Mouse (Mus musculus) kidney, postnatal 25 days (tissue): Measurements from ENCODE around the gene Psmc6.

Source experiments
- DNase-seq, 2 experiments: peaks; one replicate each; pipeline ENCODE4 v3.0.0; 2021; ENCODE audit warnings: mixed read lengths in 2 of 2

The Psmc6 gene

DNA sequence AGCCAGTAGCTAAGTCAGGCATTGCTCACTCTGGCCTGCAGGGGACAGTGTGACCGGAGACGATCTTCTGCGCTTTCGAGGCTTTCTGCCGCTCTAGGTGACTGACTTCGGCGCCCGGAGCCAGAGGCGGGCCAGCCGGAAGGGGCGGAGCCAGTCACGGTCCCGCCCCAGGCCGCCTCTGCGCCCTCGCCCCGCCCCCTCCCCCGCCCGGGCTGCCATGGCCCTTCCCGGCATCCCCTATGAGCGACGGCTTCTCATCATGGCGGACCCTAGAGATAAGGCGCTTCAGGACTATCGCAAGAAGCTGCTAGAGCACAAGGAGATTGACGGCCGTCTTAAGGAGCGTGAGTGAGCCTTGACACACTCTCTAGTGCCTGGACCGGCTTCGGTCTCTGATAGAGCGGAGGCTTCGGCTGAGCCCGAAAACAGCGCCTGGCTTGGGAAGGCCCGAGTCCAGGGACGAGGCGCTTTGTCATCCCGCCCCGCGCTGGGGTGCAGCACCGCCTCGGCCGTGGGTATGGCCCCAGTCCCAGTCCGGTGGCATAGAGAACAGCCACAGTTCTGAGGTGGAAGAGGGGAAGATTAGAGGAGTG lies at the start of gene Psmc6:
Psmc6 (plus strand) TSS at position 200 of the 593 bp plus-strand sequence.
- peak; percentile 90 to 95 for DNase-seq

DNA sequence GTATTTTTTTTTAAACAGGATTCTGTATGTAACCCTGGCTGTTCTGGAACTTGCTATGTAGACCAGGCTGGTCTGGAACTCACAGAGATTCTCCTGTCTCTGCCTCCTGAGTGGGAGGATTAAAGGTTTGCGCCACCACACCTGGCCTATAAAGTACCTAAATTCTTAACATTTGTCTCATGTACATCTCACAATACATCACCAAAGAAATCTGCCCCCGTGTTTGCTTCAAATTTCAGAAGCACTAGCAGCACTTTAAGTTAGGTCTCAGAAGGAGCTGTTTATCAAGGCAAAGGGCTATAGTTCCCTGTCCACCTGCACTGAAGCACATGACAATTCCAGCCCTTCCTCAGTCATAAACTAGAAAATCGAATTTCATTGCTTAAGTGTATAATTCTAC lies 47.5 kb upstream of the Psmc6 start:
- DNase-seq = no peak

- no peak for DNase-seq
Measured at GRCm38 (mm10) chr14:45291608-45292007, 38.0 kb upstream of the Psmc6 start.

- DNase-seq = no peak
Measured at GRCm38 (mm10) chr14:45303939-45304338, 25.6 kb upstream of the Psmc6 start.

DNA sequence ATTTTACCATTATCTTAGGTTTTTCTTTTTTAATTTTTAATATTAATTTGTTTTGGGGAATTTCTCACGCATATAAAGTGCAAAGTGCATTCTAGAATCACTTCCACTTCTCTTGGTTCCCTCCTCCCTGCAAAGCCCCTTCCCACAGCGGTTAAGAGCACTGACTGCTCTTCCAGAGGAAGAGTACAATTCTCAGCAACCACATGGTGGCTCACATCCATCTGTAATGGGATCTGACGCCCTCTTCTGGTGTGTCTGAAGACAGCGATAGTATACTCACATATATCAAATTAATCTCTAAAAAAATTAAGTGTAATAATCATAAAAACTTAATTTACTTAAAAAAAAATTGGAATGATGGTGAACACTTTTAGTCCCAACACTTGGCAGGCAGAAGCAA lies 25.2 kb upstream of the Psmc6 start:
- no peak for DNase-seq

DNA sequence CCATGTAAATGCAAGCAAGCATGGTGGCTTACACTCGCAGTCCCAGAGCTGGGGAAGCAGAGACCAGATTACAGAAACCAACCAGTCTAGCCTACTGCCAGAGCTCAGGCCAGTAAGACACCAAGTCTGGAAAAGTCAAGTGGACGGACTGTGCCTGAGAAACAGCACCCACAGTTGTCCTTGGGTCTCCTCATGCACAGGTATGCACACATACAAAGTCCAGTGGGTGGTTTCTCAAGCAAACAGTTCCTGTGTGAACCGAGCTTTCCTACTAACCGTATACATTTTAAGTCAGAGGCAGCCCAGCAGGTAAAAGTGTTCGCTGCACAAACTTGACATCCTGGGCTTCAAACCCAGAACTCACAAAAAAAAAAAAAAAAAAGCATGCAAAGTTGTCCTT lies 23.7 kb upstream of the Psmc6 start:
- DNase-seq = no peak

- DNase-seq = no peak
Measured at GRCm38 (mm10) chr14:45307630-45308328, 21.8 kb upstream of the Psmc6 start.

DNA sequence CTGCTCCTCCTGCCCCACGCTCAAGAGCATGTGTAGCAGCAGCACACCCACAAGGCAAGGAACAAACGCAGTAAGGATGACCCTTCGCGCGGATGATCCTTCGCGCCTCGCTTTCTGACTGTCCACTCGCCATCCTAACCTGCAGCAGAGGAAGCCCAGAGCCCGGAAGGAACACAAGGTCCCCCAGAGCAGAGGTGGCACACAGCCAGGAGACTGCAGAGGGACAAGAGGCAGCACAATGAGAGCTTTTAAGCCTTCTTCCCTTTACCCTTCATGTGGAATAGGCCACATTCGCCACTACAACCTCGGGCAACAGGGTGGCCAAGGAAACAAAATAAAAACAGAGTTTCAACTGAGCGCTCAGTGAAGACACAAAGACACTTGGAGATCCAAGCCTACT lies 19.9 kb upstream of the Psmc6 start:
- peak; percentile 36 to 49 for DNase-seq

DNA sequence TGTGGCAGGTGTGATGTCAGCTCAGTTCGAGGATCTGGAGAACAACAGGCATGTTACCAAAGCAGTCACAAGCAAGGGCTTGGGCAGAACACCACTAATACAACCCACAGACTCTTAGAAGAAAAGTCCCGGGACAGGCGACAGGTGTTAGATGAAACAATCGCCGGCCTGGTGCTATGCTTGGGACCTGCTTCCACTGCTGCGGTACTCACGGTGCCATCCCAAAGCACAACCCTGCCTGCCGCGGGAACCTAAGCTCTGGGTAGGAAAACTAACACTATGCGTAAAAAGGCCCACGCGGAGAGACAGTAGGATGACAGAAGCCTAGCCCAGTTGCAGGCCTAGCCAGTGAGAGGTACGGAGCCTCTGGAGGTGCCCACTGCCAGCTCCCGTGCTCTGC lies 19.5 kb upstream of the Psmc6 start:
- no peak for DNase-seq

GRCm38 (mm10) chr14:45316927-45317326 lies 12.7 kb upstream of the Psmc6 start:
- no peak for DNase-seq

DNA sequence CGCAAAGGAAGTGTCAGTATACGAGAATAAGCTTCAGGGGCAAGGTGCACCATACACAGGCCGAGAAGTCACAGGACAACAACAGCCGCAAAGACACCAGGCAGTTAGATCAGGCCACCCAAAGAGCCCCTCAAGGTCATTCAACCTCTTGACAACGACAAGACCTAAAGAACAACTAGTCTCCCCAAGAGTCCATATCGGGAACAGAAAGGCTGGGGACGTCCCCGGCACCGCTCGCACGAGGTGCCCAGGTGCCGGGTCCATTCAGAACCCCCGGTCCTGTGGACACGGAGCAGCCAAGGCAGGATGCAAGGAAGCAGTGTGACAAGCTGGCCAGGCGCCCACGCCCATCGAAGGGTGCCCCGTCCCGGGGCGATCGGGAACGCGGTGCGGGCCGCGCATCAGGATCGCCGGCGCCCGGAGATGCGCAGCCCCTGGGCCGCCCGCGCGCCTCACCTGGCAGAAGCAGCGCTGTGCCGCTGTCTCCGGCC lies 11.6 kb upstream of the Psmc6 start:
- DNase-seq = no peak

- peak; percentile 80 to 91 for DNase-seq
Measured at GRCm38 (mm10) chr14:45318426-45319236, 11.0 kb upstream of the Psmc6 start, which contains the start of gene Ero1l. Gene Ero1l (minus strand): TSS chr14:45318771.

- DNase-seq = no peak
Measured at GRCm38 (mm10) chr14:45319237-45319610, 10.4 kb upstream of the Psmc6 start.

DNA sequence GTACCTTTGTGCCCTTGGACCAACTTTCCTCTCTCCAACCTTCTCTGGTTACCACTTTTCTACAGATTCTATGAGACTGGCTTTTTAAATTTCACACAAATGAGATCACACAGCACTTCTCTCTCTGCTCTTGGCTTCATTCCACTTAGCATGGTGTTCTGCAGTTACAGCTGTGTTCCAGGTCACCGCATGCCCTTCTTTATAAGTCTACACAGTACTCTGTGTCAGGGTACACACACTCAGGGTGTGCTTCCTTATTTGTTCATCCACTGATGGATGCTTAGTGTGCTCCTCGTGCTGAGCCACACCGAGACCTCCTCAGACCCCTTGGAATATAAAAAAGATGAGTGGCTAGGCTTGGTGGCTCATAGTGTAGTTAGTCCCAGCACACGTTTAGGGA lies 9.5 kb upstream of the Psmc6 start:
- DNase-seq = no peak

DNA sequence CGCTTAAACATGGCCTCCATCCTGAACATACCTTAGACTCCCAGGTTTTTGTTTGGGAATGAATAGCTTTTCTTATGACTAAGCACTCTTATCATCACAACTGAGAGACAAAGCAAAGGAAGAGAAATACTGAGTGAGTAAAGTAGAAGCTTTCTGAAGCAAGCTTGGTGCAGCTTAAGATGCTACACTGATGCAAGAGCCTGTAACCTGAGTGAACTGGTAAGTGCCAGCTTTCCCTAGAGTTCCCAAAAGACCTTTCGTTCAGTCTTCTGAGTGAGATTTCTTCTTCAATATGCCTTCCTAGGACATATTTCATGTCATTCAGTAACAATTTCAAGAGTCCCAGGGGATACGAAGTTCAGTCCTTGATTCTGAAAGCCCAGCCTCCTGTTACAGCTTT lies 8.5 kb upstream of the Psmc6 start:
- no peak for DNase-seq

DNA sequence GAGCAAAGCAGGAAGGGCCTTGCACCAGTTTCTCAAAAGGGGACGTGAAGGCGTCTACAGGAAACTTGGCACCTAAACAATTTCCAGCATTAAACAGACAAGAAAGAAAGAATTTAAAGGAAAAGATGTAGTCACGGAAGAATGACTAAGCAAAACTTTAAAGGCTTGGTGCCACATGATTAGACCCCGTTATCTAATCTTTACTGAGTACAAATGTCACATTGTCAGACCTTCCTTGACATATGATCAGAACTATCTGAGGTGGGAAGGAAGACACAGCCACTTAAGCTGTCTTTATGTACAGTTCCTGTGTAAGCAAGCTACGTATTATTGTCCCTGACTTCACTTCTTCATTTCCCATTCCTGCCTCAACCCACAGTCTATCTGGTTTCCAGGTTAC lies 8.0 kb upstream of the Psmc6 start:
- DNase-seq = no peak

- DNase-seq = no peak
Measured at GRCm38 (mm10) chr14:45322450-45322849, 7.1 kb upstream of the Psmc6 start.

GRCm38 (mm10) chr14:45323320-45323719 lies 6.3 kb upstream of the Psmc6 start:
- DNase-seq = no peak

DNA sequence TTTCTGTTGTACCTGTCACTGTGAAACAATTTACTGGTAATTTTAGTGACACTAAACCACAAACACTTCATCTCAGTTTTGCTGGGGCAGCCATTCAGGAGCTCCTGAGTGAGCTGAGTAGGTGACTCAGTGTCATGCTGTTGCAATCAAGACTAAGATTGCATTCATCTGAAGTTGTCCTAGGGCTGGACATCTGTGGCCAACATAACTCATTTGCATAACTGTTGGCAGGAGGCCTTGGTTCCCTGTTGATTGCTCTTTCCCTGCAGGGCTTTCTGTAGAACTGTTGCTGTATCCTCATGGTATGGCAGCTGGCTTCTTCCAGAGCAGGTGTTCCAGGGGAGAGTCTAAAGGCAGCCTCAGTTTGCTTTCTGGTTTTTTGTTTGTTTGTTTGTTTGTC lies 4.1 kb upstream of the Psmc6 start:
- DNase-seq = no peak

DNA sequence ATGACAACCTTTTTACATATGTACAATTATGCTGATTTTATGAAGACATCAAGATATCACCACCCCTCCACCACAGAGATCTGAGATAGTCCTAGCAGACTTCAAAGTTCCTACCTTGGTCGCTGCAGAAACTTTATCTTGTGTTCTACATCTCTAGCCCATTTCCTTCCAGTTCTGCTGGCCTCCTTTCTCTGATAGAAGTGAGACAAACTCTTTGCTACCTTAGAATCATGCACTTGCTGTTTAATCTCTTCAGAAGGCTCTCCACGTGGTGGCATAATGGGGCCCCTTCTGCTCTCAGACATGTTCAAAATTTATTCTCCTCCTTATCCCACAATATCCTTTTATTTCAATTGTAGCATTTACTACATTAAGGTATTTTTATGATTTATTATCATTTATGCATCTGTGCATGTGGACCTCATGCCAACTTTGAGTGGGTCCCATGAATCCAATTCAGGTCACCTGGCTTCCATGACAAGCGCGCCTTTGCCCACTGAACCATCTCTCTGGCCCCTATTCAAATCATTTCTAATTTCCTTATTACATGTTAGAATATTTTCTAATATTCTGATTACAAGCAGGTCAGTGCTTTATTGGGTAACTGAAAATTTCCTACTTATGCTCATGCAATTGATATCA lies 1.4 kb upstream of the Psmc6 start:
- no peak for DNase-seq

GRCm38 (mm10) chr14:45329018-45329588 lies 485 bp upstream of the Psmc6 start:
- DNase-seq = no peak

- peak; percentile 95 to 98 for DNase-seq
Measured at GRCm38 (mm10) chr14:45350931-45351859, 21.6 kb downstream of the Psmc6 start, which contains the start of gene Styx. Gene Styx (plus strand): TSS chr14:45351093.
